Mouse (Mus musculus) kidney, adult 18-20 months (tissue): ENCODE results near the gene Plet1.

ENCODE experiments used
- DNase-seq: peaks from one replicate; pipeline ENCODE4 v3.0.0; 2021

The Plet1 gene

DNA sequence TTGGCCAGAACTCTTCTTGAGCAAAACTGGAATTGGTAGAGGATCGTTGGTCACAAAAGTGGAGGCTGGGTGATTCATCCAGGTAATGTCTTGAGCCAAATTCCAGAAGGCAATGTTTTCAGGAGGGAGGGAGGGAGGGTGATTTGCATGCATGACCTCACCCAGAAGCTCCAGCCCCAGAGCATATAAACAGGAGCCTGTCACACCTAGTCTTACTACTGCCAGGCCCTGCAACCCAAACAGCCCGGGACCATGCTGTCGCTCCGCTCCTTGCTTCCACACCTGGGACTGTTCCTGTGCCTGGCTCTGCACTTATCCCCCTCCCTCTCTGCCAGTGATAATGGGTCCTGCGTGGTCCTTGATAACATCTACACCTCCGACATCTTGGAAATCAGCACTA is at the start of gene Plet1:
Gene Plet1, plus strand, starts transcription at position 215 of the 400 bp plus-strand sequence.
- peak; percentile 40 for DNase-seq

DNA sequence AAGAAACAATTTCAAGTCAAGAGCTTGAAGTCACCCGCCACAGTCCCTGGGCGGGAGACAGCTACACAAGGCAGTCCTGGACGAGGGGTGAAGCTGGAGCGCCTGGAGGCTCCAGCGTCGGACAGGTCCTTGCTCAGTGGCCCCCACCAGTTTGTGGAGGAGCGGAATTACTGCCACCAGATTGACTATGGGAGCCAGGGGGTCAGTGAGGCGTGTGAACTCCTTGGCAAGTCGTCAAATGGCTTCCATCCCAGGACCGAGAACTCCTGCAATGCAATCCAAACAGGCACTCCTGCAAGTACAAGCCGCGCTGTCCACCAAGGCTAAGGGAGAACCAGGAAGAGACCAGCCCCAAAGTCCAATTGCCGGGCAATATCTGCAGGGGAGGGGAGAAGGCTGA is 45.3 kb upstream of the Plet1 start:
- peak; percentile 85 for DNase-seq

DNA sequence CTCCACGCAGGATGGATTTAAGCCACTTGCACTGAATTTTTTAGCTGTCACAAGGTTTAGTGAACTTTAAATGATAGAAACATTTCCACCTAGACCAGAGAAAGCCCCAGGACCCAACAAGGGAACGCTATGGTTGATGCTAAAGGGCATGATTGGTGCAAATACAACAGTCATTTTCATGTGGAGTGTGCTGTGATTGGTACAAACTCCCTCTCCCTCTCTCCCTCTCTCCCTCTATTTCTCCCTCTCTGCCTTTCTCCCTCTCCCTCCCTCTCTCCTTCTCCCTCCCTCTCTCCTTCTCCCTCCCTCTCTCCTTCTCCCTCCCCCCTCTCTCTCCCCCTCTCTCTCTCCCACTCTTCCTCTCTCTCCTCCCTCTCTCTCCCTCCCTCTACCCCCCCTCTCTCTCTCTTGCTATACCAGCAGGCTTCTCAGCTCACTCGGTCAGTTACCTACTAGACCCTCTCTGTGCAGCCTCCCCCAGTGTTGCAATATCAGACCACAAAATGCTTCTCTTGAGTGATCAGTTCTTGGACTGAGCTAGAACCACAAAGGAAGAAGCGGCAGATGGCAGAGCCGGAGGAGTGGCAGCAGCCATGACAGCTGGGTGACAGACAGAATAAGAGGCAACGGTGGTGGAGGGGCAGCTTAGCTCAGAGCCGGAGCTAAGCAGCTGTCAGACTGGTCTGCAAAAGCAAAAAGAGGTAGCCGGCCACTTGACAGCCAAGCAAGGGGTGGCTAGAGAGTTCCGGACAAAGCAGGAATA is 42.7 kb upstream of the Plet1 start:
- no peak for DNase-seq

DNA sequence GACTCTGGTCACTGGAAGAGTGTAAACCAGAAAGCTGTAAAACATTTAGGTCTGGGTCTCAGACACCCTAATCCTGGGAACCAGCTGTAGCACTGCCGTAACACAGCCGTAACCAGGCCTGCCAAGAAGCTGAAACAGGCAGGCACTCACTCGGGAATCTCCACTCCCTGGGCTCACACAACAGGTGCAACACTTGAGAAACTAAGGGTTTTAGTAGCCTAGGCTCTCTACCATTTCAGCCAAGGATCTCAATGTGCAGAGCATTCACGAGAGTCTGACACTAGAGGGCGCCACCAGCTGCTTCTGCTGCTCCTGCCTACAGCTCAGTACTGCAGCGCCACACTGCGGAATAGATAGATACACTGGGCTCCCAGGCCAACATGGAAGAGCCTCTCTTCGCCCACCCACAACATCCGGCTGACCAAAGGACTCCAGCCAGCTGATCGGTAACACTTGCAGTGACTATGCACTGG is 42.0 kb upstream of the Plet1 start:
- DNase-seq: peak; percentile 85

DNA sequence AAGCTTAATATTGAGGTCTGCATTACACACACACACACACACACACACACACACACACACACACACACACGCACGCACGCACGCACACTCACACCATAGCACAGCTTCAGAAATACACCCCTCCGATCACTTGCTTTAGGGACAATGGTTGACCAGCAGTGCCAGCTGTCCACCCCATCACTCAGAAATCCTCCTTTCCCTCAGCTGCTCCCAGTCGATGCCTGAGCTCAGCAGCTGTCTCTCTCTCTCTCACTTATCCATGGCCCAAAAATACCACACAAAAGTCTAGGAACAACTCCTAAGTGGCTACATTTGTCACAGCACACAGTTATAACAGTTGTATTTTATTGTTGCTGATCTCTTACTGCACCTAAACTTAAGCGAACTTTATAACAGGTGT is 36.7 kb upstream of the Plet1 start:
- DNase-seq: no peak

DNA sequence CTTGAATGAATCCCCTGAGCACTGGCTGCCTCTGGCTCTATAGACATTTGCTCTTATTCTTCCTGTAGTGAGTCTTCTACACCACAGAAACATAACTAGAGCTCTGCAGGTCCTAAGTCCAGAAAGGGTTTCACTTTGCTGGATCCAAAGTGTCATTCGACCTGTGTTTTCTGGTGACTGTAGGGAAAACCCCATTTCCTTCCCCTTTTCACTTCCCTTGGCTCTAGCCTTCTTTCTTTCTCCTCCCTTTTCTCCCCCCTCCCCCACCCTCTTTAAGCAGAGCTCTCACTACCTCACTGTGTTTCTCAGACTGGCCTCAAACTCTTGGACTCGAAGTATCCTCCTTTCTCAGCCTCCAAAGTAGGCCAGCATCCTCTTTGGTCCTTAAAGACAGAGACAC is 34.8 kb upstream of the Plet1 start:
- DNase-seq: no peak

DNA sequence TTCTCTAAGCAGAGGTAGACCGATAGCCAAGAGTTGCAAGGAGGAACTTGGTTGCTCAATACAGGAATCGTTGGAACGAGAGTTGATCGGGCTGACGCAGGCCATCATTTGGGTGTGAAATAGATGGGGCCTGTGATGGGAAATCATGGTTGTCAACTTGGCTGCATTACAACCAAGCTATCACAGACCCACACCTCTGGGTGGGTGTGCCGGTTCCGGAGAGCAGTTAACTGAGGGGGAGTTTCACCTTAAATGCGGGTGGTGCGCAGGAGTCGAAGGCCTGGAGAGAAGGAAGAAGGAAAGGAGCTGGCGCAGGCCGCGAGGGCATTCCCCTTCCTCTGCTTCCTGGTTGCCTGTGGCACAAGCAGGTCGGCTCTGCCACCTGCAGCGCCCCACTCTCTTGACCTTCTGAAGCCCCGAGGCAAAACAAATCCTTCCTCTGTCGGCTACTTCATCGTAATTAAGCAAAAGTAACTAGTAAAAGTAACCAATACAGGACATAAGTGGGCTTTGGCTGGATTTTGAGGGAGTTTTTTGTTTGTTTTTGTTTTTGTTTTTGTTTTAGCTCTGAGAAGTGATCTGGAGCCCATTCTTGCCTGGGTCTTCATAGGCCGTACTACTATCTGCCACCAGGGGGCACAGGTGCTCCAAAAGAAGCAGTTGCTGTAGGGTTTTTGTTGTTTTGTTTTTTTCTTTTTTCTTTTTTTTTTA is 31.7 kb upstream of the Plet1 start:
- peak; percentile 86 for DNase-seq

DNA sequence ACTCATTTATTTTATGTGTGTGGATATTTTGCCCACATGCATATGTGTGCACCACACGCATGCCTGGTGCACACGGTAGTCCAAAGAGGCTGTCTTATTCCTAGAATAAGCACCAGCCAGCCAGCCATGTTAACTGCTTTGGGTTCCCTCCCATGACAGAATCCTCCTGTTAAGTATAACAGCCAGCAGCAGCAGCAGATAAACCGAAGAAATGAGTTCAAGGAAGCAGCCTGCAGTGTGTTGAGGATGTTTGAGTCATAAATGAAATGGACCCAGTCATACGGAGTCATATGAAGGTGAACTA is 31.2 kb upstream of the Plet1 start:
- DNase-seq: no peak

DNA sequence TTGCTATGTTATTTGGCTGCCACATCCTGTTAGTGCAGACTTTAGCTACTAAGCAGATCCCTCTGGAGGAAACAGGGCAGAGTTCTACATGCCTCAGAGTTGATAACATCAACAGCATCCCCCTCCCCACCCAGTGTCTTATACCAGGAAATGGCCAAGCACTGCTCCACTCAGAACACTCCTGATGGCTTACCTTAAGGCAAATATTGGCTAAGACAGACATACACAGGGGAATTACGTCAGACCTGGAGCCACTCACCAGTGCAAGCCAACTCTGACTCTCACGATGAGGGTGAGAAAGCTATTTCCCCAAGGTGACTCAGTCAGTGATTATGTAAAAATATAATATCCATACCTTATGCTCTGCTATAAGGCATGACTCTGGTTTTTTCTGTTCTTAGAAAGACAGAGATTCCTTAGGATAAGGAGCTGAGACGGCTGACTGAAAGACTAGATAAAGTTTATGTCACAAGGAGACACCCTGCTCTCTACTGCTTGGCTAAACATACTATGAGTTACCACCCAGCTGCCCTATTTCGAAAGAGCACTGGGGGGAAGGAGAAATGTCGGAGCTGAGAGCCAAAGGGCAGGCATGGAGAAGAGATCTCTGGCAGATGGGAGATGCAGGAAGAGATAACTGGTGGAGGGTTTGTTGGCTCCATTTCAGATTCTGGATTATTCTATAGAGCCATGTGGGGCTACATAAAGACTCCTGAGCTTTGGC is 23.8 kb upstream of the Plet1 start:
- no peak for DNase-seq

DNA sequence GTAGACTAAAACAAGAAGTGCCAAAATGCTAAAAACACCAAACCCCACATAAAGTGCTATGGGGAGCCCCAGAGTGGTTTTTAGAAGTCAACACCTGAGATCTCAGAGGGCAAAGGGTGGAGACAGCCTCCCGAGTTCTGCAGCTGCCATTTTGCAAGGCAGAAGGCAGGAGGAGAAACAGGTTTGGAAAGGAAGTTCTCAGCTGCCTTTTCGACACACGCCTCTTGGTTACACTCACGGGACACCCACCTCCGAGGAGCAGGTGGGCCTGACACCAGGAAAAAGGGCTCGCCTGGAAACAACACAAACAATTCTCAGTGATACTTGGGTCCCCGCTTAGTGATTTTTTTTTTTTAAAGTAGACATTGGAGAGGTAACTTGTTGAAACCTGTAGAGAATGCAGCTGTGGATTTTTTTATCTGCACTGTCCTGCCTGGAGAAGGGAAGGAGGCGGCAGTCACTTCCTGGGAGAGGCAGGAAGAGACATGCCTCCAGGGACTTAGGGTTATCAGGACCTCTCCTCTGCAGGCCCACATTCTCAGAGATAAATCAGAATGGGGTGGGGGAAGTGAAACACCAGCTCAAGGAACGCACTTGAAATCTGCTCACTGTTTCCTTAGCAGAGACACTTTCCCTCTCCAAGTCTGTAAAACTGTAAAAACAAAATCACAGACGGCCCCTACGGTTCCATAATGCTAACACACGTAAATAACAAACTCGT is 23.0 kb upstream of the Plet1 start:
- DNase-seq: no peak

DNA sequence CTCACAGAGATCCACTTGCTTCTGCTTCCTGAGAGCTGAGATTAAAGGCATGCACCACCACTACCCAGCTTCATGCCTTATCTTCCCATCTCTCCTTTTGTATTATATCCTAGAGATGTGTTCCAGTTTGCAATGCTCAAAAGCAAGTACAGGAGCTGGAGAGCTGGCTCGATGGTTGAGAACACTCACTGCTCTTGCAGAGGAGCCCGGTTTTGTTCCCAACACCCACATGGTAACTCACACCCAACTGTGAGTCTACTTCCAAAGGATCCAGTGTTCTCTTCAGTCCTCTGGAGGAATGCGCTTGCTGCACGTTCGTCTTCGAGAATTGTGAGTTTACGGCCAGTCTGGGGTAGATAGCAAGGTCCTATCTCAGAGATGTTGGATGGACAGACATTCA is 19.0 kb upstream of the Plet1 start:
- DNase-seq: no peak

DNA sequence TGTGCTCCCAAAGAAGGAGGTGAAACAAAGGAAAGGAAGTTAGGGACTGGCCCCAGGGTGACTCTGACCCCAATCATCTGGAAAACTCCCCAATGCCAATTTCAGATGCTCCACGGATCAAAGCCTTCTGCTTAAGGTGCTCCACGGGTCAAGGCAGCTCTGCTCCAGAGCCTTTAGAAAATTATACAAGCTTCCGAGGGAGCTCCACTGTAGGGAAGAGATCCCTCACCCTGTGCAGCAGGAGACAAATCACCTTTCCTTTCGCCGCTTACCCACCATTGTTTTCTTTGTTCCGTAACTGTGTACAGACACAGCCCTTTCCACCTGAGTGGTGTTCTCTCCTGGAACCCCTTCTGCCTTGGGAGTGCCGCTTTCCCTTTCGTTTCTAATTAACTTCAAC is 18.6 kb upstream of the Plet1 start:
- DNase-seq: no peak

DNA sequence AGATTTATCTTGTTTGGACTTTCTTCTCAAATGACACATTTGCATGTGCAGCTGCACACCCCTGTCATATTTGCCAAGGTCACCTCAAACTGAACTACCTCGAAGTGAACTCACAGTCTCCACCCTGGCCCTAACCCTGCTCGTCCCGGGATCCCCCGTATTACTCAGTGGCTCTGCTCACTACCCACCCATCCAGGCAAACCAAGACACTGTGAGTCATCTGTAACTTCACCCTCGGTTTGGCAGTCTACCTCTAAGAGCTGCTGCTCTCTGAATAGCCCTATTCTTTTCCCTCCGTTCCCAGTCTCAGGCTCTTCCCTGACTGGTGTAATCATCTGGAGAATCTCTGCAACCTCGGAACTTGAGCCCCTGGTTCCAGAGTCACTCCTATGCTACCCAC is 17.7 kb upstream of the Plet1 start:
- DNase-seq: no peak

DNA sequence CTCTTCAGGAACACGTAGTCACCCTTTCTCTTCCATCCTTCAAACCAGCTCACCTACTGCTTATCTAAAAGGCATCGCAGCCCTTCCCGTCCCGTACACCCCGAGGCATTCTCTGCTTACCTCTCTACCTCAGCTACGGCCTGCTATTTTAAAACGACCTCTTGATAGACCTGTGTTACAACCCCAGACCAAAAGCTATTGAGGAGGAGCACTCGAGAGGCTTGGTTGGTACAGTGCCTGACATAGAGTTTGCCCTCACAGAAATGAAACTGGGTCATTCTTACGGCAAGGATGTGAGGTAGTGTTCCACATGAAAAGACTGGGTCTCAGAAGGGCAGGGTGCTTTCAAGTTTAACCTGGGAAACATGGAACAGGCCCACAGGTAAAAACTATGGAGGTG is 17.1 kb upstream of the Plet1 start:
- DNase-seq: no peak

DNA sequence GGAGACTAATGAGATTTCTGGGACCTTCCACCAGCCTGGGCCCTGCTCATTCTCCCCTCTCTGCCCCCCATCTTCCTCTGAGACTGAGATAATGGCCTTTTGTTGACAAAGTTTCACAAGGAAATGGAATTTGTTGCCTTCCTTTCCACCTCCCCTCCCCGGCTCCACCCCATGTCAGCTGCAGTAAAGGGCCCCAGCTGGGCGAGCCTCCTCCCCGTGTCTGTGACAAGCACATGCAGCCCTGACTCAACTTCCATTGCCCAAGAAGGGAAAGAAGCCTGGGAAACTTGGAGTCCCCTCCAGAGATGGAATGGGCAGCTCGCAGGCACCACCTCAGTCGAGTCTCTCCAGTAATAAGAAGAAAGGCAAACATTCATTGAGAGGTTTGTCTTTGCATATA is 15.5 kb upstream of the Plet1 start:
- DNase-seq: no peak

DNA sequence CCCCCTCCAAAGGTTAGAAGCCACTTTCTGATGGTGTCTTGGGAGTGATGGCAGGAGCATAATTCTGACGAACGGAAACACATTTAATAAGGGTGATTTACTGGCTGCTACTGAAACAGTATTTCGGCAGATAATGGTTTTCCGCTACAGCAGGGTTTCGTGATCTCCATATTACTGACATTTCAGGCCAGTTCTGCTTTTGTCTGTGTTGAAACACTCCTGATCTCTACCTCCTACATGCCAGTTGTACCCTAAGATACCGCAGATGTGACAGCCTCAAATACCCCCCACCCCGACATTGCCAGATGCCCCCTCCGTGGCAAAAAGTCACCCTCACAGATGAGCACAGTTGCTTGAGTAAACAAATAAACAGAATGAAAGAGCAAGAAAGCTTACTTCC is 14.8 kb upstream of the Plet1 start:
- no peak for DNase-seq

DNA sequence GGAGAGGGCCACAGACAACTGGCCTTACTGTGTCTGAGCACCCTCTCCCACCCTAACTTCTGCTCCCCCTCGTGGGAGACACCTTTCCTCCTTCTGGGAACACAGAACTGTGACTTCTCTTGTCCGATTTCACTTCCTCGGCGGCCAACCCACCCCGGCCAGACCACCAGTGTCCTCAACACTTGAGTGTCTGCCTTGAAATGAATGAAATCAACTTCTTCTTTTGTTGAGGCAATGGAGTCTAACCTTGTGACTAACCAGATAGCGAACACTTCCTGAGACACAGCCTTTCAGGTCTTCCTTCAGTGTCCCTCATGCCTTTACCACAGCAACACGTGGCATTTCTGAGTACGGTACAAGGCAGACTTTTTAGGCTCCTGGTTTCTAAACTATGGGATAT is 11.6 kb upstream of the Plet1 start:
- no peak for DNase-seq

DNA sequence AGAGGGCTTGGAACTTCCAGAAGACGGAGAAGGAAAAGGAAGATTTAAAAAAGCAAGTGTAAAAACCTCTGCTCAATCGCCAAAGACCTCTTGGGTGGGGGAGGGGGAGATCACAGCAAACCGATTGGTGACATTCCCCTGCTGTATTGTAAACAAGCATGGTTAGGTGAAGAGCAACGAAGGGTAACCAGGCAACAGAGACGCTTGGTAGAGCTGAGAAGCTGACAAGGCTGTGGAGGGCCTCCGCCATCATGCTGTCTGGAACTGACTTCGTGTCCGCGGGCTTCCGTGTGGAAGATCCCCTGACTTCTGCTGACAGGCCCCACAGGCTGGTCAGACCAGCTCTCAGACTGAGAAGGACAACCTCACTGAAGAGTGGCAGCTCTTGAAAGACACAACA is 8.8 kb upstream of the Plet1 start:
- no peak for DNase-seq

DNA sequence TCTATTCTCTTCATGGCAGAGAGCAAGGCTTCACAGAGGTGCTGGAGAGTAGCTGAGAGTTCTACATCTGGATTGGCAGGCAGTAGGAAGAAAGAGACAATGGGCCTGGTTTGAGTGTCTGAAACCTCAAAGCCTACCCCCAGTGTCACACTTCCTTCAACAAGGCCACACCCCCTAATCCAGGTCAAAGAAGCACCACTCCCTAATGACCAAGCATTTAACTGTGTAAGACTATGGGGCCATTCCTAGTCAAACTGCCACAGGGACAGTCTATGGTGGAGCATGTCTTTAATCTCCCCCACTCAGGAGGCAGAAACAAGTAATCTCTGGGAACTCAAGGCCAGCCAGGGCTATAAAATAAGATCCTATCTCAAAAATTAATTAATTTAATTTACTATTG is 3.5 kb upstream of the Plet1 start:
- DNase-seq: no peak

DNA sequence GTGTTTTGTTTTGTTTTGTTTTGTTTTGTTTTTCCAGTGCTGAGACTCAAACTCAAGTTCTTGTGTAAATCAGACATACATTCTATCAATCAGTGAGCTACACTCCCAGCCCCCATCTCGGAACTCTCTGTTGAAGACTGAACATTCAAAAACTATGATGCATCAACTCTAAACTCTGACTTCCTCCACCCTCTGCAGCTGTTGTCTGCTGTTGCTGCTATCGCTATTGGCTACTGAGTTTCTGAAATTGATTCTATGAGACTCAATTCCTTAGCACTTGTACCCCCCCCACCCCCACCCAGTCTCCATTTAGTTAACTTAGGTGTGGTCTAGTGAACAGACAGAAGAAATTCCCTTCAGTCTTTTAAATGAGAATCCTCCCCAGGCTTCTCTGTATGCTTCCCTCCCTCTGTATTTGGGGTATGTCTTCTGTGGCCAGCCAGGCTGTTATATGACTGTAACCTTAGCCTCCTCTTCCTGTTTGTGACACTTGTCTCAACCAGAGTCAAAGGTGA is 2.7 kb upstream of the Plet1 start:
- DNase-seq: no peak

DNA sequence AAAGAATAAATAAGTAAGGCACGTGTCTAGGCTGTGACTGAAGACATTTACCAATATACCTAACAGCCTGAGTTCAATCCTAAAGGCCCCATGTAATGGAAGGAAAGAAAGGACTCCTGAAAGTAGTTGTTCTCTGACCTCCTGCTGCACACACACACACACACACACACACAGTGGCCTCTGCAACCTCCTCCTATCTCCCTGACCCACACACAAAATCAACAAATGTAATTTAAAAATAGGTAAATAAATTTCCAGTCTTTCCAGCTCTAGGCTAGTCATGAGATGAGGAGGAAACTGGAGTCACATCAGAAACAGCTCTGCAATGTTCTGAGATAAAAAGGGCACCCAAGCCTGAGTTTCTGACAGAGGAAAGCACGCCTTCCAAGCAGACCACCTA is 548 bp upstream of the Plet1 start:
- no peak for DNase-seq

DNA sequence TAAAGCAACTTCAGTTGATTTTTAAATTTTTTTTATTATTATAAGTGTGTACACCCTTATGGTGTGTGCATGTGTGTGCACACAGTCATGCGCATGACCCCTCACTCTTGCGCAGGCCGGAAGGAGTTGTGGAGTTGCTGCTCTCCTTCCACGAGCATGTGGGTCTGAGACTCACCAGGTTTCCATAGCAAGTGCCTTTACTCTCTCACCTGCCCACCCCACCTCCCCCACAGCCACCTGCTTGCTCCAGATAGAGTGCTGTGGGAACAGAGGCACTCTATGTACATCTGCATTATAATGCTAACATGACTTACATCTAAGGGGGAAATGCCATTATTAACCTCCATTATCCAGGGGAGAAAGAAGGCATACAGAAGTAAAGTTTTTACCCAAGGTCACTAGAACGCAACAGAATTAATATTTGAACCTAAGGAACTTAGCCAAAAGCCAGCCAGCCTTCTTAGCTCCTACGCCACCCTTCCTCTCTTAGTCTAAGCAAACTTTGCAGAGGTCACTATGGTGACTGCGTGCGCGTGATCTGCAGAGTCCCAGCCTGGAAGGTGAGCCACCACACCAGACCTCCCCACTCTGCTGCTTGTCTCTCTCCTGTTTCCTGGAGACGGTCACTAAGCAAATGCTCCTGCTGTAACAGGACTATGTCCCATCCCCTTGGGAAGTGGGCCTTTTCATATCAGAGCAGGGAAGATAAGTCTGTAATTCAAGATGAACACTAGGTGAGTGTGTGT is 1.3 kb downstream of the Plet1 start:
- no peak for DNase-seq

DNA sequence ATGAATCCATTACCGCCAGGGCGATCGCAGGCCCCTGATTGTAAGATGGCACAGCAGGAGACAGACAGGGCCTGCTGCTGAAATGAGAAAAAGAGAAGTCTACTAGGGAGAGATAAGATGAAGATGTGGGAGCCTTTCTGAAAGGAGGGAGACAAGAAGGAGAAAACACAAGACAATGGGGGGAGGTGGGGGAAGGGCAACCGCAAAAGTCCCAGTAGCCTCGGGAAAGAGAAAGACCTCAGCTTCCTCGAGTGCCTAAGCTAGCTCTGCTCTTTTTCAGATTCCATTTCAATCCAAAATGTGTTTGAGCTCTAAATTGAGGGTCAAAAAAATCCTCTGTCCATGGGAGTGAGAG is 1.8 kb downstream of the Plet1 start:
- DNase-seq: no peak
